Mouse (Mus musculus): Measurements from ENCODE around the gene Serac1. TPM values are rescaled to one million over a fixed set of nuclear protein-coding genes. Genes with fewer than 3 reads are reported as not detected.

Serac1 gene
- polyA plus RNA-seq (2016; fragmentation: Nextera tagmentation; extraction: Ambion mirVana), result 9.5 and 10.6 TPM in 2 replicates

GRCm38 (mm10) chr17:6079287-6080122, at the start of gene Serac1, which contains the start of gene Gtf2h5:
Gene Serac1, minus strand, starts transcription at chr17:6079741.
Gene Gtf2h5, plus strand, starts transcription at chr17:6079786.
- under 1% methylated on average over 70 of the region's 70 CpGs for WGBS
- Histone ChIP-seq H3K27ac (replicated peaks) (peak within 1 kb of the TSS; percentile 83), H3K27me3 (no peaks in the 10 kb centered on the region), H3K9me3 (no peaks in the 10 kb centered on the region), H3K4me3 (peak within 1 kb of the TSS; percentile 80), H3K4me2 (replicated peaks) (peak within 1 kb of the TSS; percentile 75), H3K9ac (replicated peaks) (peak within 1 kb of the TSS; percentile 87), H3K36me3 (peaks cover 12% of the 10 kb centered on the region), H3K4me1 (peaks cover 16% of the 10 kb centered on the region)
- peak; percentile 98 for ATAC-seq (ENCODE audit: low FRiP score, low read depth)

GRCm38 (mm10) chr17:6128039-6128438, 48.5 kb upstream of the Serac1 start:
- H3K4me2 ChIP-seq (replicated peaks), result no peak overlapping the region
- H3K36me3 ChIP-seq, result peaks cover 25% of the 10 kb centered on the region
- no peaks in the 10 kb centered on the region for H3K4me1 ChIP-seq
- no peaks in the 10 kb centered on the region for H3K9me3 ChIP-seq
- H3K4me3 ChIP-seq, result no peak overlapping the region
- 69% methylated on average over 3 of the region's 3 CpGs for WGBS
- no peak overlapping the region for H3K9ac ChIP-seq (replicated peaks)
- ATAC-seq (ENCODE audit: low FRiP score, low read depth), result no peak
- no peaks in the 10 kb centered on the region for H3K27me3 ChIP-seq
- no peak overlapping the region for H3K27ac ChIP-seq (replicated peaks)

- Histone ChIP-seq H3K4me2 (replicated peaks) (no peak overlapping the region), H3K4me3 (no peak overlapping the region), H3K9me3 (no peaks in the 10 kb centered on the region), H3K27me3 (no peaks in the 10 kb centered on the region), H3K27ac (replicated peaks) (no peak overlapping the region), H3K4me1 (no peaks in the 10 kb centered on the region), H3K9ac (replicated peaks) (no peak overlapping the region), H3K36me3 (peaks cover 38% of the 10 kb centered on the region)
- ATAC-seq (ENCODE audit: low FRiP score, low read depth), result no peak
- 93% methylated on average over 3 of the region's 3 CpGs for WGBS
Measured at GRCm38 (mm10) chr17:6125441-6125840, 45.9 kb upstream of the Serac1 start.

- Histone ChIP-seq H3K27me3 (no peaks in the 10 kb centered on the region), H3K4me3 (no peak overlapping the region), H3K9ac (replicated peaks) (no peak overlapping the region), H3K36me3 (peaks cover 38% of the 10 kb centered on the region), H3K27ac (replicated peaks) (no peak overlapping the region), H3K4me1 (no peaks in the 10 kb centered on the region), H3K4me2 (replicated peaks) (no peak overlapping the region), H3K9me3 (no peaks in the 10 kb centered on the region)
- 90% methylated on average over 4 of the region's 4 CpGs for WGBS
- ATAC-seq (ENCODE audit: low FRiP score, low read depth), result no peak
Measured at GRCm38 (mm10) chr17:6123776-6124175, 44.2 kb upstream of the Serac1 start.

- Histone ChIP-seq H3K27me3 (no peaks in the 10 kb centered on the region), H3K9ac (replicated peaks) (no peak overlapping the region), H3K27ac (replicated peaks) (no peak overlapping the region), H3K36me3 (peaks cover 43% of the 10 kb centered on the region), H3K4me2 (replicated peaks) (no peak overlapping the region), H3K4me1 (peaks cover 3% of the 10 kb centered on the region; the same call in 1 of the 2 replicates), H3K4me3 (no peak overlapping the region), H3K9me3 (no peaks in the 10 kb centered on the region)
- no peak for ATAC-seq (ENCODE audit: low FRiP score, low read depth)
- 91% methylated on average over 4 of the region's 4 CpGs for WGBS
Measured at GRCm38 (mm10) chr17:6118861-6119260, 39.3 kb upstream of the Serac1 start.

- H3K36me3 ChIP-seq, result peaks cover 33% of the 10 kb centered on the region
- 88% methylated on average over 3 of the region's 3 CpGs for WGBS
Measured at GRCm38 (mm10) chr17:6117917-6118316, 38.4 kb upstream of the Serac1 start.

GRCm38 (mm10) chr17:6117148-6117725, 37.7 kb upstream of the Serac1 start:
- H3K36me3 ChIP-seq, result peaks cover 26% of the 10 kb centered on the region
- no peaks in the 10 kb centered on the region for H3K27me3 ChIP-seq
- ATAC-seq (ENCODE audit: low FRiP score, low read depth), result no peak
- H3K27ac ChIP-seq (replicated peaks), result no peak overlapping the region
- 84% methylated on average over 4 of the region's 4 CpGs for WGBS
- H3K4me3 ChIP-seq, result no peak overlapping the region
- no peak overlapping the region for H3K4me2 ChIP-seq (replicated peaks)
- H3K9ac ChIP-seq (replicated peaks), result no peak overlapping the region
- H3K9me3 ChIP-seq, result no peaks in the 10 kb centered on the region
- peaks cover 3% of the 10 kb centered on the region; the same call in 1 of the 2 replicates for H3K4me1 ChIP-seq

More at GRCm38 (mm10) chr17:6117917-6118316, 38.4 kb upstream of the Serac1 start:
- H3K27ac ChIP-seq (replicated peaks), result no peak overlapping the region
- H3K9ac ChIP-seq (replicated peaks), result no peak overlapping the region
- no peaks in the 10 kb centered on the region for H3K9me3 ChIP-seq
- ATAC-seq (ENCODE audit: low FRiP score, low read depth), result no peak
- H3K4me2 ChIP-seq (replicated peaks), result no peak overlapping the region
- H3K27me3 ChIP-seq, result no peaks in the 10 kb centered on the region
- no peak overlapping the region for H3K4me3 ChIP-seq
- H3K4me1 ChIP-seq, result peaks cover 3% of the 10 kb centered on the region; the same call in 1 of the 2 replicates

GRCm38 (mm10) chr17:6115085-6115484, 35.5 kb upstream of the Serac1 start:
- H3K4me3 ChIP-seq, result no peak overlapping the region
- no peak overlapping the region for H3K4me2 ChIP-seq (replicated peaks)
- 96% methylated on average over 9 of the region's 9 CpGs for WGBS
- no peak overlapping the region for H3K27ac ChIP-seq (replicated peaks)
- H3K9ac ChIP-seq (replicated peaks), result no peak overlapping the region
- H3K36me3 ChIP-seq, result peaks cover 18% of the 10 kb centered on the region
- H3K27me3 ChIP-seq, result no peaks in the 10 kb centered on the region
- H3K9me3 ChIP-seq, result no peaks in the 10 kb centered on the region
- no peak for ATAC-seq (ENCODE audit: low FRiP score, low read depth)
- H3K4me1 ChIP-seq, result peaks cover 3% of the 10 kb centered on the region; the same call in 1 of the 2 replicates

GRCm38 (mm10) chr17:6113653-6114052, 34.1 kb upstream of the Serac1 start:
- Histone ChIP-seq H3K27ac (replicated peaks) (no peak overlapping the region), H3K36me3 (peaks cover 24% of the 10 kb centered on the region), H3K27me3 (no peaks in the 10 kb centered on the region), H3K9me3 (no peaks in the 10 kb centered on the region), H3K4me2 (replicated peaks) (no peak overlapping the region), H3K4me3 (no peak overlapping the region), H3K9ac (replicated peaks) (no peak overlapping the region), H3K4me1 (peaks cover 13% of the 10 kb centered on the region)
- WGBS, result 90% methylated on average over 6 of the region's 6 CpGs
- ATAC-seq (ENCODE audit: low FRiP score, low read depth), result no peak

GRCm38 (mm10) chr17:6110956-6111355, 31.4 kb upstream of the Serac1 start:
- Histone ChIP-seq H3K27me3 (no peaks in the 10 kb centered on the region), H3K4me3 (no peak overlapping the region), H3K9ac (replicated peaks) (no peak overlapping the region), H3K27ac (replicated peaks) (no peak overlapping the region), H3K4me1 (peaks cover 20% of the 10 kb centered on the region), H3K9me3 (no peaks in the 10 kb centered on the region), H3K4me2 (replicated peaks) (no peak overlapping the region), H3K36me3 (peaks cover 16% of the 10 kb centered on the region)
- no peak for ATAC-seq (ENCODE audit: low FRiP score, low read depth)
- 80% methylated on average over 3 of the region's 3 CpGs for WGBS

- H3K9ac ChIP-seq (replicated peaks), result peak overlapping the region; percentile 97
- WGBS, result 51% methylated on average over 7 of the region's 7 CpGs
- peaks cover 23% of the 10 kb centered on the region for H3K4me1 ChIP-seq
- peak overlapping the region; percentile 94 for H3K4me3 ChIP-seq
- H3K36me3 ChIP-seq, result peaks cover 6% of the 10 kb centered on the region; the same call in 1 of the 2 replicates
- ATAC-seq (ENCODE audit: low FRiP score, low read depth), result no peak
- no peaks in the 10 kb centered on the region for H3K9me3 ChIP-seq
- peaks cover 15% of the 10 kb centered on the region for H3K27me3 ChIP-seq
- H3K27ac ChIP-seq (replicated peaks), result no peak overlapping the region
- peak overlapping the region; percentile 81 for H3K4me2 ChIP-seq (replicated peaks)
Measured at GRCm38 (mm10) chr17:6108175-6108574, 28.6 kb upstream of the Serac1 start.

- no peaks in the 10 kb centered on the region for H3K9me3 ChIP-seq
- peak overlapping the region; percentile 97 for H3K27ac ChIP-seq (replicated peaks)
- peak overlapping the region; percentile 94 for H3K4me3 ChIP-seq
- 0 out of 2 replicates have a peak, but pooled peaks have one; percentile 13 for ATAC-seq (ENCODE audit: low FRiP score, low read depth)
- H3K4me1 ChIP-seq, result peaks cover 23% of the 10 kb centered on the region
- peaks cover 6% of the 10 kb centered on the region; the same call in 1 of the 2 replicates for H3K36me3 ChIP-seq
- H3K4me2 ChIP-seq (replicated peaks), result peak overlapping the region; percentile 81
- peaks cover 16% of the 10 kb centered on the region for H3K27me3 ChIP-seq
- under 1% methylated on average over 50 of the region's 50 CpGs for WGBS
- H3K9ac ChIP-seq (replicated peaks), result peak overlapping the region; percentile 97
Measured at GRCm38 (mm10) chr17:6107015-6107601, 27.6 kb upstream of the Serac1 start.
